Mouse (Mus musculus) hindbrain, embryonic 14.5 days (tissue): ENCODE results near the gene Txndc15. TPM values are rescaled to one million over a fixed set of nuclear protein-coding genes. Genes with fewer than 3 reads are reported as not detected.

Experiments
- ATAC-seq: fragments of 200-750 bp; cut with Nextera tagmentation; 2 replicates; pipeline ENCODE4 v1.8.0; 2017; ENCODE audit warnings: moderate number of reproducible peaks, mild to moderate bottlenecking, moderate TSS enrichment, moderate library complexity; ENCODE audit not compliant: low FRiP score
- DNase-seq: peaks from one replicate; pipeline ENCODE4 v3.0.0-alpha.2; 2015; ENCODE audit warnings: low spot score
- H3K27ac ChIP-seq: fragments of 300-500 bp; sonication (generic); 2 replicates; pipeline ENCODE4 v1.5.1; 2014; ENCODE audit warnings: mild to moderate bottlenecking, moderate library complexity
- H3K27me3 ChIP-seq: fragments of 300-500 bp; sonication (generic); 2 replicates; pipeline ENCODE4 v1.6.1; 2014; ENCODE audit warnings: mild to moderate bottlenecking, low read length, mixed read lengths; ENCODE audit not compliant: control insufficient read depth, insufficient read depth
- H3K36me3 ChIP-seq: fragments of 300-500 bp; sonication (generic); replicated peaks from 2 replicates; pipeline ENCODE4 v1.6.1; 2014; ENCODE audit not compliant: control insufficient read depth, insufficient read depth
- H3K4me1 ChIP-seq: fragments of 300-500 bp; sonication (generic); replicated peaks from 2 replicates; pipeline ENCODE4 v1.6.1; 2014; ENCODE audit warnings: antibody characterized with exemption, low read length, mixed read lengths; ENCODE audit not compliant: control insufficient read depth, insufficient read depth
- H3K4me2 ChIP-seq: fragments of 300-500 bp; sonication (generic); replicated peaks from 2 replicates; pipeline ENCODE4 v1.6.1; 2014; ENCODE audit warnings: mild to moderate bottlenecking, moderate library complexity
- H3K4me3 ChIP-seq: fragments of 300-500 bp; sonication (generic); replicated peaks from 2 replicates; pipeline ENCODE4 v1.5.1; 2014; ENCODE audit warnings: mild to moderate bottlenecking, low read length
- H3K9ac ChIP-seq: fragments of 300-500 bp; sonication (generic); 2 replicates; pipeline ENCODE4 v1.6.1; 2014
- H3K9me3 ChIP-seq: fragments of 300-500 bp; sonication (generic); 2 replicates; pipeline ENCODE4 v1.6.1; 2016; ENCODE audit warnings: low read length; ENCODE audit not compliant: control insufficient read depth
- WGBS: fragments of 180-500 bp; shearing (Covaris S2); extraction: QIAGEN DNeasy Blood & Tissue Kit; methylation state at CpG from one replicate; pipeline ENCODE4 v1.1.7; 2014; 5-methylcytosine and 5-hydroxymethylcytosine counted together
- polyA plus RNA-seq: library from polyadenylated mRNA; unstranded; fragments of >200 nt; fragmentation: Nextera tagmentation; extraction: Ambion mirVana; gene quantifications from 2 replicates; pipeline ENCODE4 v1.2.1, GENCODE M21; 2014

The Txndc15 gene
- polyA plus RNA-seq, 1 experiment from 2014 or later = 145 TPM

GRCm38 (mm10) chr13:55726598-55727119, 12.2 kb downstream of the Txndc15 start:
- H3K9ac ChIP-seq = peak overlapping the region; percentile 77
- no peaks in the 10 kb centered on the region for H3K27me3 ChIP-seq
- peak overlapping the region; percentile 94 for H3K27ac ChIP-seq
- WGBS = 7% methylated on average over 4 of the region's 4 CpGs
- peaks cover 40% of the 10 kb centered on the region for H3K36me3 ChIP-seq
- H3K4me3 ChIP-seq = peak overlapping the region; percentile 47
- no peaks in the 10 kb centered on the region for H3K9me3 ChIP-seq
- H3K4me2 ChIP-seq = peak overlapping the region; percentile 59
- ATAC-seq (no peak), DNase-seq (no peak)
- H3K4me1 ChIP-seq = no peaks in the 10 kb centered on the region

DNA sequence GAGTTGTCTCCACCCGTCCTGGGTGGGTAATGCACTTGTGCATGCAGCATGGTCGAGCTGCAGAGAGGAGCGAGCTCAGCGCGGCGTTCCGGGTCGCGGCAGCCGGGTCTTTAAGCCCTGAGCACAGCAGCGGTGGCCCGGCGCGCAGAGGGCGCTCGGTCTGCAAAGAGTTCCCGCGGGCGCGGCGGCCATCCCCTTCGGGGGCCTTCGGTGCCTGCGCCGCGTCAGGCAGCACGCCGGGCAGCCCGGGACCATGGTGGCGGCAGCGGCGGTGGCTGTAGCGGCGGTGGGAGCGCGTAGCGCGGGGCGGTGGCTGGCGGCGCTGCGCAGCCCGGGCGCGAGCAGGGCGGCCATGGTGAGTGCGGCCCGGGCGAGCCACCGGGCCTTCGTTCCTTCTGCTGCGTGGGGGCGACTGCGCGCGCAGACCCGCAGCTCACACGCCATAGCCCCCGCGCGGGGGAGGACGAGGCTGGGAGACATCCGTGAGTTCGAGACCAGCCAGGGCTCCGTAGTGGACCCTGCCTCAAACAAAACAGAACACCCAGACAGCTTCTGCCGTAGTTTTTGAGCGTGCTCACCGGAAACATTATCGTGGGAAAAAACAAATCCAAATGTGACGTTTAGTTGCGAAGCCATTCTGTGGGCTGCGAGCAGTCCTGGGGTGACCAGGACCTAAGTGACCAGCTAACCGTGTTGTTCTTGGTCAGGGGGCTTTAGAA, 12.8 kb downstream of the Txndc15 start, which contains the start of gene Pcbd2:
Gene Pcbd2 (plus strand): TSS at position 249 of the 719 bp plus-strand sequence.
- under 1% methylated on average over 70 of the region's 73 CpGs for WGBS
- Histone ChIP-seq H3K36me3 (peaks cover 35% of the 10 kb centered on the region), H3K27ac (peak within 1 kb of the TSS; percentile 94), H3K9me3 (no peaks in the 10 kb centered on the region), H3K4me1 (no peaks in the 10 kb centered on the region), H3K4me2 (peak within 1 kb of the TSS; percentile 59), H3K4me3 (peak within 1 kb of the TSS; percentile 47), H3K9ac (peak within 1 kb of the TSS; percentile 77), H3K27me3 (no peaks in the 10 kb centered on the region)
- DNase-seq (peak; percentile 76), ATAC-seq (peak; percentile 88)

- Histone ChIP-seq H3K9ac (peak overlapping the region; percentile 77), H3K4me3 (peak overlapping the region; percentile 47), H3K9me3 (no peaks in the 10 kb centered on the region), H3K4me2 (peak overlapping the region; percentile 59), H3K36me3 (peaks cover 35% of the 10 kb centered on the region), H3K27me3 (no peaks in the 10 kb centered on the region), H3K27ac (peak overlapping the region; percentile 94), H3K4me1 (no peaks in the 10 kb centered on the region)
- peak; percentile 67 for ATAC-seq
- 4% methylated on average over 19 of the region's 19 CpGs for WGBS
- DNase-seq = peak; percentile 79
These were observed 13.4 kb downstream of the Txndc15 start for GRCm38 (mm10) chr13:55727839-55728238.

GRCm38 (mm10) chr13:55730716-55731115, 16.3 kb downstream of the Txndc15 start:
- Histone ChIP-seq H3K4me3 (no peak overlapping the region), H3K36me3 (peaks cover 8% of the 10 kb centered on the region), H3K4me1 (no peaks in the 10 kb centered on the region), H3K27me3 (no peaks in the 10 kb centered on the region), H3K9me3 (no peaks in the 10 kb centered on the region), H3K9ac (no peak overlapping the region), H3K4me2 (no peak overlapping the region), H3K27ac (no peak overlapping the region)
- 88% methylated on average over 7 of the region's 7 CpGs for WGBS
- ATAC-seq (no peak), DNase-seq (no peak)

DNA sequence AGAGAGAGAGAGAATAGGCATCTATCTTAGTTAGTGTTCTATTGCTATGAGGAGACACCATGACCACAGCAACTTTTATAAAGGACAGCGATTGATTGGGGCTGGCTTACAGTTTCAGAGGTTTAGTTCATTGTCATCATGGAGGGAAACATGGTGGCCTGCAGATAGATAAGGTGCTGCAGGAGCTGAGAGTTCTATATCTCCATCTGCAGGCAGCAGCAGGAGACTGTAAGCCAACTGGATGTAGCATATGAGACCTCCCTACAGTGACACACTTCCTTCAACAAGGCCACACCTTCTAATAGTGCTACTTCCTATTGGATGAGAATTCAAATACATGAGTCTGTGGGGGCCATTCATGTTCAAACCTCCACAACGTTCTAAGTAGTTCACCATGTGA, 17.7 kb downstream of the Txndc15 start:
- Histone ChIP-seq H3K9ac (no peak overlapping the region), H3K36me3 (no peaks in the 10 kb centered on the region), H3K4me1 (no peaks in the 10 kb centered on the region), H3K4me3 (no peak overlapping the region), H3K27me3 (no peaks in the 10 kb centered on the region), H3K27ac (no peak overlapping the region), H3K9me3 (no peaks in the 10 kb centered on the region), H3K4me2 (no peak overlapping the region)
- DNase-seq (no peak), ATAC-seq (no peak)
- WGBS = 84% methylated on average over 2 of the region's 2 CpGs

DNA sequence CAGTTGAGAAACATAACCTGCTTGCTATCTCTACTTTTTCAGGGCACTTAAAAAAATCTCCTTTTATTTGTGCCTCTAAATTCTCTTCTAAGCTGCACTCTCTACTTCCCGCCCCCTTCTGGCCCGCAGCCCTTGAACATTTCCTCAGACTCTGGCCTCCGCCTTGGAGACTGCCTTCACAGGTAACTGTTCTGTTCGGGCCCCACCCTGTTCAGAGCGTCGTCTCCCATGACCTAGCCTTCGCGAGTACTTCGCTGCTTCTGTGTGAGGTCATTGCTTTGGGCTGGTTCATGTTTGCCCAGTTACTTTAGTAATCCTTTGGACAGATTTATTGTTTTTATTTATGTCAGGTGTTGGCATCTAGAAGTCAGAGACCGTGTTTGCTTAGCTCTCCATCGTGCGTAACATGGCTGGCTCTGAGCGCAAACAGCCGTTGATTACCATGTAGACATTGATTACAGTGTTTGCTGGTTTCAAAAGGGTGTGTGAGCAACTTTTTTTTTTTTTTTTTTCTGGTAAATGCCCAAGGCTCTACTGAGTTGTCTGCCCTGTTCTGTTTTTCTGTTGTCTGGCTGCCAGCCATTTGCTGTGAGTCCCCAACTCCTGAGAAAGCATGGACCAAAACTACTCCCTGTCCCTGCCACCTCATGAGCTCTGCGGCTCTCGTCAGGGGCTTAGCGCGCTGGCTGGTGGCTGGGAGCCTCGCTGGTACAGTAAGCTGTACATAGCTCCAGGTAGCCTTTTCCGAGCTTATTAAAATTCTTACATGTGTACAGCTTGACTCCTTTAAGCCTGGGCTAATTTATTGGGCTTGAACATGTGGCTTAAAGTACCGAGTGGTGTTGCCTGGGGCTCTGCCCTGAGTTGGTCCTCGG, 19.4 kb downstream of the Txndc15 start:
- Histone ChIP-seq H3K9me3 (no peaks in the 10 kb centered on the region), H3K27ac (no peak overlapping the region), H3K4me1 (no peaks in the 10 kb centered on the region), H3K4me3 (no peak overlapping the region), H3K4me2 (no peak overlapping the region), H3K9ac (no peak overlapping the region), H3K36me3 (no peaks in the 10 kb centered on the region), H3K27me3 (no peaks in the 10 kb centered on the region)
- ATAC-seq = no peak
- WGBS = 87% methylated on average over 22 of the region's 22 CpGs
- DNase-seq = no peak

DNA sequence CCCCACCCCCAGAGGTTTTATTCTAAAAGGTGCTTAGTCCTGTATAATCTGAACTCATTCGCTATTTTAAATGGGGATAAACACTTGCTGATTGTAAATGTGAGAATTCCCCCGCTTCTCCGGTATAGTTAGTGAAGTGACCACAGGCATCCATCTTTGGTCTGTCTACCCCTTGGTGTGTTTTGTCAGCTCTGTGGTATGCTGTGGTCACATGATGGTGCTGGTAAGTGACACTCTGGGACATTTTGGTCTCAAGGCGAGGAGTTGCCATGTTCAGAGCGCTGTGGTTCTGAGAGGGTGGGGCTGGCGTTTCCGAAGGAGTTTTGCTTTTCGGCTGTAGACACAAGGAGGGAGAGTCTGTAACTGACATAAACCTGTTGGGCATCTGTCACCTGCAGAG, 23.4 kb downstream of the Txndc15 start:
- Histone ChIP-seq H3K27me3 (no peaks in the 10 kb centered on the region), H3K9ac (no peak overlapping the region), H3K4me1 (no peaks in the 10 kb centered on the region), H3K4me2 (no peak overlapping the region), H3K36me3 (no peaks in the 10 kb centered on the region), H3K27ac (no peak overlapping the region), H3K9me3 (no peaks in the 10 kb centered on the region), H3K4me3 (no peak overlapping the region)
- ATAC-seq (no peak), DNase-seq (no peak)
- WGBS = 94% methylated on average over 8 of the region's 8 CpGs

- Histone ChIP-seq H3K4me3 (no peak overlapping the region), H3K36me3 (no peaks in the 10 kb centered on the region), H3K4me2 (no peak overlapping the region), H3K27me3 (no peaks in the 10 kb centered on the region), H3K27ac (no peak overlapping the region), H3K9ac (no peak overlapping the region), H3K4me1 (no peaks in the 10 kb centered on the region), H3K9me3 (no peaks in the 10 kb centered on the region)
- no peak for DNase-seq
- 61% methylated on average over 8 of the region's 8 CpGs for WGBS
- no peak for ATAC-seq
These were observed 27.9 kb downstream of the Txndc15 start for GRCm38 (mm10) chr13:55742306-55742705.

DNA sequence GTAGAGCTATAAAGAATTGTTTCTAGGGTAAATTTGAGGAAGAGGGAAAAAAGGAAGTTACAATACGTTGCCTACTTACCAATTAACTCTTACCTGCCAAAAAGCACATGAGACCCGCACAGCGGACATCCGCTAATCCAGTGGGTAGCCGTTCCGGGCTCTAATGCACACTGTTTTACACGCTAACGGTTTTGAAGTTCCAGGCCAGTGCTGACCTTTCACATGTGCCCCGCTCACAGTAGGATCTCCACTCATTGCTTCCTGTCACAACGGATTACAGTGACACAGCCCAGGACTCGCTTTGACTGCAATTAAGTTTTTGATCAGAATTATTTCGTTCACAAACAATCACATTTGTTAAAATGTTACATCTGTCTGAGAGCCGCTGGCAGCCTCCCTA, 39.9 kb downstream of the Txndc15 start:
- no peak overlapping the region for H3K4me2 ChIP-seq
- no peaks in the 10 kb centered on the region for H3K27me3 ChIP-seq
- no peaks in the 10 kb centered on the region for H3K9me3 ChIP-seq
- no peak for DNase-seq
- no peaks in the 10 kb centered on the region for H3K36me3 ChIP-seq
- no peak overlapping the region for H3K9ac ChIP-seq
- 82% methylated on average over 13 of the region's 13 CpGs for WGBS
- H3K4me1 ChIP-seq = no peaks in the 10 kb centered on the region
- ATAC-seq = no peak
- H3K4me3 ChIP-seq = no peak overlapping the region
- no peak overlapping the region for H3K27ac ChIP-seq
